Mouse (Mus musculus) megakaryocyte, embryonic 14.5 days (primary cell): Measurements from ENCODE around the gene Pard3.

Experiments used
- FLI1 ChIP-seq: IDR thresholded peaks from 2 replicates; pipeline ENCODE4 v1.6.1; 2012; ENCODE audit warnings: low read length, inconsistent platforms, mixed read lengths
- GATA1 ChIP-seq: IDR thresholded peaks from 3 replicates; pipeline ENCODE4 v1.6.1; 2012; ENCODE audit warnings: mixed read lengths, low read length, inconsistent platforms, borderline replicate concordance

GRCm38 (mm10) chr8:127292307-127292706 lies 228.6 kb downstream of the Pard3 start:
- no peak for TF ChIP-seq GATA1
- no peak for TF ChIP-seq FLI1
